Mouse (Mus musculus): ENCODE measurements at regions not wholly inside any gene's neighbourhood (a gene's known extent, or its start where the extent isn't known, plus 50 kb on each side); places are given as distances from the start of the nearest gene placed in this dataset.

DNA sequence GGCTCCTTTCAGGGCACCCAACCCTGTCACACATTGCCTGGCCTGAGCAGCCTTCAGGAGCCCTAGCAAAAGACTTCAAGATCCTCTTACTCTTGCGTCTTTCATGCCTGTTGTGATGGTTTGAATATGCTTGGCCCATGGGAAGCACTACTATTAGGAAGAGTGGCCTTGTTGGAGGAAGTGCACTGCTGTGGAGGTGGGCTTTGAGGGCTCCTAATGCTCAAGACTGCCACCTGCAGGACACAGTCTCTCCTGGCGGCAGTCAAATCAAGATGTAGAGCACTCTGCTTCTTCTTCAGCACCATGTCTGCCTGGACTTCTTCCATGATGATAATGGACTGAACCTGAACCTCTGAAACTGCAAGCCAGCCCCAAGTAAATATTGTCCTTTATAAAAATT, 73.0 kb downstream of the Tsen15 start:
- DNase-seq (ENCODE audit: low read depth, low spot score): no peak

DNA sequence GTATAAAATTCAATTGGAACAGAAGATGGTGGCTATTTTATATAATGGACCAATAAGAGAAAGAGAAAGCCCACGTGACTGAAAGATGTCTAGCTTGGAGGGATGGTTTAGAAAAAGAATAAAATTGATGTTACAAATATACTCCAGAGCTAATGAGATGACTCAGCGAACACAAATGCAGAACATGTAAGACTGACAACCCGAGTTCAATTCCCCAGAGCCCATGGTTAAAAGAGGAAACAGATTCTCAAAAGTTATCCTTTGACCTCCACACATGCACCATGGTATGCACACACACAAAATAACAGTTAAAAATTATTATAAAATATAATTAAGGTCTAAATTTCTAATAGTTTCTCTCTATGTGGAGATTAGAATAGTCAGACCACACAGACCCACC, 81.0 kb downstream of the Tsen15 start:
- DNase-seq (ENCODE audit: low read depth, low spot score): no peak

DNA sequence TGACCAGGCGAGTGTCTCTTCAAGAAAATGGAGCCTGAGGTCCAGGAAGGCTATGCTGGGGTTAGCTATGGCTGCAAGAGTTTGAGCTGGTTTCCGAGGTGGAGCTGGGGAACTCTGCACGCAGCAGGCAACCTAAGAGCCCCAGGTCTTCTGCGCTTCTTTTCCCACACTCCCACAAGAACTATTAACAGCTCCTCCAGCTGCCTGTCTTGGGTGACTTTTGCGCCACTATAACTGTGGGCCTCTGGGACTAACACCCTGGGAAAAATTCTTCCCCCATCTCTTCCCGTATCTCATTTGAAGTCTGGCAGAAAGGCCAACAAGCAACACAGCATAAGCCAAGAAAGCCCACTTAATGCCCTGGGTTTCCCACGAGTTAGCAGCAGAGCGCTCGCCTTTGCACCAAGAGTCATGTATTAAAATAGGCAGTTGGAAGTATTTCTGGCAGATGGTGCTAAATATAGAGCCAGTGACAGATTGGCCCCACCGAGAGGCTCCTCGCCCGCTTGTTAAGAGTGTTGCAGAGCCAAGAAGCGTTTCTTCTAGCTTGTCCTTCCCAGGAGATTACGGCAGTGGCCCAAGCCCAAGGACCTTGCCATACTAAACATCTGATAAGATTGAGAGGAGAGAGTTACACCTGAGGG, 81.9 kb downstream of the Tsen15 start:
- peak; percentile 68 for DNase-seq (ENCODE audit: low read depth, low spot score)

DNA sequence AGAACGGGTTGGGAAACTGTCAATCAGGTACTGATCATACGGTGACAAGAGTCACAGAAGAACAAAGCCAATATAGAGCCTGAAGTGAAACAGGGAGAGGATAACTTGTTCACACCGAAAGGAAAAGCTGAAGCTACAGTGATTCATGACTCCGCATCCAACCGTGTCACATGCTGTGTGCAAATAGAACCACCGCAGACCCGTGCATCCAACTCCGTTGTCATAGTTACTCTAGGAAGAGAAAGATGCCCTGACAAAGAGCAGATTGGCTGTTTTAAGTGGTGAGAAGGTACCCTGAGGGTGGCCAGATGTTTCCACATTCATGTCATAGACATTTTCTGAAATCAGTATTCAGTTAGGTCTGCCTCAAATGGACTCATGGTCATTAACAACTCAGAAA, 85.1 kb downstream of the Tsen15 start:
- no peak for DNase-seq (ENCODE audit: low read depth, low spot score)

DNA sequence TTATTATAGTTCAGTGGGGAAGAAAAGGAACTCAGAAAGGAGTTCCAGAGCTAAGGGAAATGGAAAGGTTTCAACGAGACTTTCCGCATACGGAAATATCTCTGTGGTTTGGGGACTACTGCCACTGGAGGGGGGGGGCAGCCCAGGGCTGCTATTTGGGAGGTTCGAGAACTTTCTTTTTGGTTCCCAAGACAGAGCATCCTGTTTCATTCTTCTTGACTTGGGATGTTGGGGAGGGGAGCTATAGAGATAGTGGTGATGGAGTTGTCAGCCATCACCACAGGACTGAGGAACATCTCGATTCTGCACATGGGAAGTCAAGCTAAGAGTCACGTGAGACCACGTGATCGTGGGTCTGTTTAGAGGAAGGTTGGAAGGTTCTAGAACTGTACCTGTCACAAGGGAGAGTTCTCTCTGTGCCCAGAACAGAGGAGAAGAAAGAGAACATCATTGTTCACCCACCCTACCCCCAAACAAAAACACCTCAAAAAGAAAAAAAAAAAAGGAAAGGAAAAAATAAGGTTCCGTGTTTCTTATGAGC, 94.2 kb downstream of the Tsen15 start:
- no peak for DNase-seq (ENCODE audit: low read depth, low spot score)

DNA sequence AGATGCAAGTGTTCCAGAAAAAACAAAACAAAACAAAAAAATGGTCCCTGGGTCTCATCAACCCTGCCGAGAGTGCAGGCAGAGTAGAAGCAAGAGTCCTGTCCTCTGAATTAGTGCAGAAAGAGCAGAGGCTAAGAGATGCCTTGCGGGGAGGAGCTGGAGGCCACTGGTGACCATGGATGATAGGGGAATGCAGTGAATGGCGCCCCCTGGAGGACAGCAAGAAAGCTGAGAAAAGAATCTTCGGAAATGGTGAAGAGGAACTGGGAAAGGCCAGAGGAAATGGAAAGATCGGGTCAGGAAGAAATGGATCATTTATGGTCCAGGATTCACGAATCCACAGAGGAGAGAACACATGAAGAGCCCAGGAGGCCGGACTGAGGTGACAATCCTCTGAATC, 95.7 kb downstream of the Tsen15 start:
- peak; percentile 68 for DNase-seq (ENCODE audit: low read depth, low spot score)

DNA sequence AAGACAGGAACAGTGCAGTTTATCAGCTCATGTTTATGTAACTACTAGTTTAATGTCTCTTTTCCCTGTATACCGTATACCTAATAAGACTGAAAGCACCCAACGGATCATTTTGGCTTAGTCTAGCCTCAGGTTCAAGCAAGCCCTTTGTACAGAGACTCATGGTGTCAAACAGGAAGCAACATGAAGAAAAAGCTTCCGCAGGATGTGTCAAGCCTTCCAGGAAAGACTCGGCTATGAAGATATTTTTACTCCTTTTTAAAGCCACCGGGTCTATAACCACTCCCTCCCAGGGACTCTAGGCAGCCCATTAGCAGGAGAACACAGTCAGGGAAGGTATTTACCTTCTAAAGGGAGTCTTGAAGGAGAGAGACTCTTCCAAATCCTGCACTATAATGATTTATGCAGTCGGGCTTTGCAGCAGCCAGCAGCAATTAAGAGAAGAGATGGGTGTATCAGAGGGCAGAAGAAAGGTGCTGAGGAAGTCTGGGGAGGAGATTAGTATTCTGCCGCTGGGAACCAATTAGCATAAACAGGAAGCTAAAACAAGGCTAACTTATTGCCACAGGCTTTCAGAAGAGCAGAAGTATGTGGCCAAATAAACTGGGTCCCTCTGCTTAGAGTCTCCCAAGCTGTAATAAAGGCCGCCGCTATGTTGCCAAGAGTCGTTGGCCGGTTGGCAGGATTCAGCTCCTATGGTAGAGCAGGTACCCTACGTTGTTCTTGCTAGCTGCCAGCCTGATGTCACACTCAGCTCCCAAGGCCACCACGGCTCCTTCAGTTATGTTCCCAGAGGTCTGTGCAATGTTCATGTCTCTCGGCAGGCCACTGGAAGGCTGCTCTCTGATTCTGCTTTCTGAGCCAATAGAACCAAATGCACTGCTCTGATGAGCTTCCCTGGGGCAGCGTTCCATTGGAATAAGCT, 98.7 kb downstream of the Tsen15 start:
- no peak for DNase-seq (ENCODE audit: low read depth, low spot score)

DNA sequence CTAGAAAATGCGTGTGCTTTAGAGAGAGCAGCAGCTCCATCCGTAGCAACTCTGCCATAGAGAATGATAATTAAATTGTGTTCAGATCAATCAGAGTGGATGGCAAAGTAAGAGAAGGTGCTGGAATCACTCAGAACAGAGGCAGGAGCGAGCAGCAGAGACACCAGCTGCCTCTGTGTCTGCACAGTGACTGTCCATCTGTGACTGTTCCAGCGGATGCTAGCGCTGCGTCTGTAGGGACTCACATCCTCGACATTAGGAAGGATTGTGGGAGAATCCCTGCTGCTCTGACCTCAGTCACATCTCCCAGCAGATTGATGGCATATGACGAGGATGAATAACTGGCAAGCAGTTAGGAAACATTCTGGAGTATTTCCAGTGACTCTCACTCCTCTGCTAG, 99.8 kb downstream of the Tsen15 start:
- DNase-seq (ENCODE audit: low read depth, low spot score): no peak

DNA sequence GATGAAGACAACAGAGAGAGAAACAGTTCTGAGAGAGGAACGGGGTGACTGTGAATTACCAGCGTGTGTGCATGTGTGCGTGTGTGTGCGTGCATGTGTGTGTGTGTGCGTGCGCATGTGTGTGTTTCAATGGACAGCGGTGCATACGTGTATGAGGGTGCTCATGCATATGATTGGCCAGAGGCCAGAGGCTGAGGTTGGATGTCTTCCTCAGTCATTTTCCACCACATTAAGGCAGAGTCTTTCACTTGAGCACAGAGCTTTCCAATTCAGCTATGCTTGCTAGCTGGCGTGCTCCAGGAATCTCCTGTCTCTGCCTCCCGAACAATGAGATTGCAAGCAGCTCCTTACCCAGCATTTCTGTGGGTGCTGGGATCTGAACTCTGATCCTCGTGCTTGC, 104.4 kb downstream of the Tsen15 start:
- DNase-seq (ENCODE audit: low read depth, low spot score): no peak

DNA sequence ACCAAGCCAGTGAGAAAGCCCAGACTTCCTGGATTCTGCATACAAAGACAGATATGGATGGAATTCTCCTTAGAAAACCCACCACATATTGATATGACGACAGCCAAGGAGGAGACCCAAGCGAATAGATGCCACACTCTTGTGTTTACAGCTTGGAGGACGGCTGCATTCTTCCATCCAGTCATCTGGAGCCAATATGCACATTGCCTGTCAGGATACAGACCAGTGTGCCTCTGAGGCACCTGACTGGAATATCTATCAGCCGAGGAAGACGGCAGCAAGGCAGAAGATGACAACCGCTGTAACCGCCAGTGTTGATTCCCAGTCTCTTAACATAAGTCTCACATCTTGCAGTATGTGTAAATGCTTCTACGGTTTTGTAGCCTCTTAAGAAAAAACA, 105.3 kb downstream of the Tsen15 start:
- no peak for DNase-seq (ENCODE audit: low read depth, low spot score)

DNA sequence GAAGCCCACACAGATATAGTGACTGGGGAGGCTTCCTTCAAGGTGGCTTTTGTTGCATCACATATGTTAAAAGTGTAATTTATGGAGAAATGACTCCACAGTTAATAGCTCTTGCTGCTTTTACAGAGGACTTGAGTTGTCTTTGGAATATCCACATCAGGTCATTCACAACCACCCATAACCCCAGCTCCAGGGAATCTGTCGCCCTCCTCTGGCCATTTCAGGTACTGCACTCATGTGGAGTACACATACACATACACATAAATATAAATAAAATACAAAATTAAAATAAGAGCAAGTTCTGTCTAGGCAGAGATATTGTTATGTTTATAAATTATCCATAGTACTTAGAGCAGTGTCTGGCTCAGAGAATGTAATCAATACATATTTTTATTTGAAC, 106.5 kb downstream of the Tsen15 start:
- DNase-seq (ENCODE audit: low read depth, low spot score): no peak

DNA sequence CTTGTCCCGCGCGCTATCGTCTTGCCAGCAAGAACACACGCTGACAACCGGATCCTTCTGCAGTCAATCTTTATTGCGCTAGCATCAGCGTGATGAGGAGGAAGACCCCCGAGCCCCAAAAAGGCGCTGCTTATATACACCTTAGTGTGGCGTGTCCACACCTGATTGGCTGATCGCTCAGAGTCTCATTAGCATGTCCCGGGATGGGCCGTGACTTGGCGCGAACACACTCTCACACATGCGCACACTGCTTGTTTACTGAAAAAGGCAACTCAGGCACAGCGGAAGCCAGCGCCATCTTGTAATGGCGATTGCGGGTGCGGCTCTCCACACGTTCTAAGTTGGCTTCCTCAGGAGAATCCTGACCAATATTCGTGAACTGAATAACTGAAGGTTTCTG, 111.5 kb downstream of the Tsen15 start:
- DNase-seq (ENCODE audit: low read depth, low spot score): no peak

DNA sequence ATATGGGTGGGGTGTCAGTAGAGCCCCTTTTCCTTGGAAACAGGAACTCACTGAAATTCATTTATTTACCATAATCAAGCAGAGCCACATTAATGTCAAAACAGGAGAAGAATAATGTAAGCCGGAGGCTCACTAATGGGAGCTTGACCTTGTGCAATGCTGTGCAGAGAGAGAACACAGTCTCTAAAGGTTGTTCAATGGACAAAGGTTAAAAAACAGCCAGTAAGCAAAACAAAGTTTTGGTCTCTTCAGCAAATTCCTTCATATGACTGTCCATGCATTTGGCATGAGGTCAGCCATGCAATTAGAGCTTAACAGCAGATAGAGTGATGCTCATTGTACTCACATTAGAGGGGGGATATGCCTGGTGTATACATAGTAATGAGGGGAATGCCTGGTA, 113.1 kb downstream of the Tsen15 start:
- DNase-seq (ENCODE audit: low read depth, low spot score): no peak

DNA sequence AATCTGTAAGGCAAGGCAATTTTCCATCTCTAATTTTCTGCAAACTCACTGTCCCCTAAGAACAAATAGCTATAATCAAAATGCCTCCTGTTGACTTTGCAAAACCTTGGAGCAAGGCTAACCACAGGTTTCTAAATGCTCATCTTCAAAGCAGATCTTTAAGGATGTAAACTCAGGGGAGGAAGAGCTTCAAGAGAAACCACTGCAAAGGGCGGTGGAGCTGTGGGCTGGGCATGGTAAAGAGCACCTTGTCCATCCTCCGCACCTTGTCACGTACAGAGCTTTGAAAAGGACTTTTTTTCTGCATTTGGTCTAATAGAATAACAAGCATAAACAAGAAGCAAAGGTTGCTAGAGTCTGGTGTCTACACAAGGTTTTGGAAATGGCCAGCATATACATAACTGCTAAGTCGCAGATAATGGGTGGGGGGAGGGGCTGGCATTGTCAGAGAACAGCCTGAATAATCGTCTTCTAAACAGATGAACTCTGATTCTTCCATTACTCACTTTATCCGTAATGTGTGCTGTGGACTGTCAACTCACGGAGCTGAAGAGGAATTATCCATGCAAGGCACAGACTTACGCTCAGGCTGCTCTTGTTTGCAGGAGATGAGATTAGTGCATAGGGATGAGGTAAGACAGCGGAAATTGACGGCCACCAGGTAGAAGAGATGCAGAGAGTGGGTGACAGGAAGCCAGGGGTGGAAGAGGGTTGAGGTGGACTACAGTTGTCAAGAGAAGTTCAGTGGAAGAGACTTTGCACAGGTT, 116.4 kb downstream of the Tsen15 start:
- no peak for DNase-seq (ENCODE audit: low read depth, low spot score)

DNA sequence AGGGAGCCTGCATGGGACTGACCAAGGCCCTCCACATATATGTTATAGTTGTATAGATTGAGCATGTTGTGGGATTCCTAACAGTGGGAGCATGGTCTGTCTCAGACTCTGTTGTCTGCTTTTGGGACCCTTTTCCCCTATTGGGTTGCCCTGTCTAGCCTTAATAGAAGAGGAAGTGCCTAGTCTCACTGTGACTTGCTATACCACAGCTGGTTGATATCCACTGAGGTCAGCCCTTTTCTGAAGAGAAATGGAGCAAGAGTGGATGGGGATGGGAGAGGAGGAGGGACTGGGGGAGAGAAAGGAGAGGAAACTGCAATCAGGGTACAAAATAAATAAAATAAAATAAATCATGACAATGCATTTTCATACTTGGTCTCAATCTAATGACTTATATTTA, 120.1 kb downstream of the Tsen15 start:
- no peak for DNase-seq (ENCODE audit: low read depth, low spot score)

DNA sequence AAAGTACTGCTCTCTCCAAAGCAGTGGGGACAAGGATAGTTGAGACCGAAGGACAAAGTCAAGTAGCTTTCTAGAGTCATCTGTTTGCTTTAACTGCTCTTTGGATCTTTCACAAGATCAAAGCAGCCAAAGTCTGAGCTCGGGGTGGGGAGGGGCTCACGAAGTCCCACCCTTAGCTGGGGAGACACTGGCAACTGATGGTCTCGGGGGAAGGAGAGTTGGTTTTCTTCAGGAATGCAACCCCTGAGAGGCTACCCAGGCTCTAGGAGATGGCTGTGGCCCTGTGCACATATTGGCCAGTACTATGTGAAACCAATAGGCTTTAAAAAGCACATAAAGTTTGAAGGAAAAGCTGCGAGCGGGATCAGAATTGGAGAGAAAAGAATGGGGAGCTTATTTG, 121.5 kb downstream of the Tsen15 start:
- no peak for DNase-seq (ENCODE audit: low read depth, low spot score)

DNA sequence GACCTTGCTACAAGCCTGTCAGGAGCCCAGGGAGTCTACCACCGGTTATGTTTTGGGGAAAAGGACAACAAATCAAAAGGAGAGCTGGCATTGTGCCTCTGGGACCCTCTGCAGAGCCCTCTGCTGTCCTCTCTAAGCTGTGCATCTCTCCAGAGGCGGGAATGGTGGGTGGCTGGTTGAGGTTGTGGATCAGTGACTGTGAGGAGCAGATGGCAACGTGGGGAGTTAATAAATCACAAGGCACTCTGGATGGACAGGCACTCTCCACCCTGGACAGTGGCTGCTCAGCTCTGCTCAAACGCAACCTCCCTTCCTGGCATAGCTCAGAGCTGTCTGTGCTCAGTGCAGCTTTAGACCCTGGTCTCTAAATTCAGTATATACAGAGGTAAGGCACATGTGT, 125.0 kb downstream of the Tsen15 start:
- DNase-seq (ENCODE audit: low read depth, low spot score): no peak

DNA sequence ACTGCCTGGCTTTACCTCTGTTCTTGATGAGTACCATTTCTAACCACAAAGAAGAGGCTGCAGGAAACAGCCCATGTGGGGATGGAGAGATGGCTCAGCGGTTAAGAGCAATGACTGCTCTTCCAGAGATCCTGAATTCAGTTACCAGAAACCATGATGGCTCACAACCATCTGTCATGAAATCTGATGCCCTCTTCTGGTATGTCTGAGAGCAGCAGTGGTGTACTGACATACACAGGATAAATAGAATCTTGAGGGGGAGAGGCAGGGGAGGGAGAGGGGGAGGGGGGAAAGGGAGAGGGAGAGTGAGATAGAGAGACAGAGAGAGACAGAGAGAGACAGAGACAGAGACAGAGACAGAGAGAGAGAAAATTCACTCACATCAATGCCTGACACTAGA, 125.5 kb downstream of the Tsen15 start:
- no peak for DNase-seq (ENCODE audit: low read depth, low spot score)

DNA sequence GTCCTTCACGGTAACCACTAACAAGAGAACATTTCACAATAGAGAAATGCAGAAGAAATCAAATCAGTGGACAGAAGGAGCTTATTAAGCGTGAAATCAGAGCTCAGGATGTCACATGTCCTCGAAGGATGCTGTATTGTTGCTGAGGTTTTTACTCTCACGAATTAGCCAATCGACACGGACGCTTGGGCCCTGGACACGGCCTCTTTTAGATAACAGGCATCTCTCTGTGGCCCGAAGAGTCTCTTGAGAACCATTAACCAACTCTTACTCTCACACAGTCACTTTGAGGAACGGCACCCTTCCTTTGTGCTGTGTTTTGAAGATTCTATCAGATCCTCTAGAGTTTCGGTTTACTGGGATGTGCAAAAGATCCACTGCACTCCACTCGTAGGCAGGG, 128.2 kb downstream of the Tsen15 start:
- no peak for DNase-seq (ENCODE audit: low read depth, low spot score)

DNA sequence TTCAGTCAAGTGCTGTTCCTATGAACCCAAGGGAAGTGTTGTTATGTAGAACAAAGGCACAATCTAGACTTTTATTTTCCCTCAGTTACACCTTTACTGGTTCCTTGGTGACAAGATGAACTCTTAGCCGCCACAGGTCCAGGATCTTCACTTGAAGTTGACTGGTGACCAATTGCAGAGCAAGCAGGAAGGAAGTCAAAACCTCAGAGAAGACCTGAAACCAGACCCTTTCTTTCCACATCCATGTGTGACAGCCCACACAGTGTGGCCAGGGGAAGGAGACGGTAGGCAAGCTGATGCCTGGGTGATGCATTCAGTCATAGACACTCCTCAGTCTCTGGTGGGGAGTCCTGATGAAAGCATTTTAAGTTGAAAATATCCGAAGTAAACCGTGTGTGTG, 132.6 kb downstream of the Tsen15 start:
- DNase-seq (ENCODE audit: low read depth, low spot score): no peak

DNA sequence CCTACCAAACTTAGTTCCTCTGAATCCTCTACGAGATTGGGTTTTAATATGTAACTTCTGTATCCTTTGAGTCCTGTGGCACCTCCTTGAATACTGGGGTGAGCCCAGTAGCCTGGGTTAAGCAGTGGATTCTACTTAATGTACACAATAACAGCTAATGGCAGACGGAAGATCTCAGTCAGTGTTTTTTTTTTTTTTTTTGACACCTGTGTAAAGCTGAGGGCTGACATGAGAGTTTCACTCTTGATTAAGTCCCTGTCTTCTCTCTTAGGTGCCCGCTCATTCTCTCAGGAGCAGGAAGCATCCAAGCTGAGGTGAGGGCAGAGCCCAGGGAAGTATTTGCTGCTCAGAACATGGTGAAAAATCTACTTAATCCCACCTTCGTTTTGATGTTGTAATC, 133.0 kb downstream of the Tsen15 start:
- no peak for DNase-seq (ENCODE audit: low read depth, low spot score)

DNA sequence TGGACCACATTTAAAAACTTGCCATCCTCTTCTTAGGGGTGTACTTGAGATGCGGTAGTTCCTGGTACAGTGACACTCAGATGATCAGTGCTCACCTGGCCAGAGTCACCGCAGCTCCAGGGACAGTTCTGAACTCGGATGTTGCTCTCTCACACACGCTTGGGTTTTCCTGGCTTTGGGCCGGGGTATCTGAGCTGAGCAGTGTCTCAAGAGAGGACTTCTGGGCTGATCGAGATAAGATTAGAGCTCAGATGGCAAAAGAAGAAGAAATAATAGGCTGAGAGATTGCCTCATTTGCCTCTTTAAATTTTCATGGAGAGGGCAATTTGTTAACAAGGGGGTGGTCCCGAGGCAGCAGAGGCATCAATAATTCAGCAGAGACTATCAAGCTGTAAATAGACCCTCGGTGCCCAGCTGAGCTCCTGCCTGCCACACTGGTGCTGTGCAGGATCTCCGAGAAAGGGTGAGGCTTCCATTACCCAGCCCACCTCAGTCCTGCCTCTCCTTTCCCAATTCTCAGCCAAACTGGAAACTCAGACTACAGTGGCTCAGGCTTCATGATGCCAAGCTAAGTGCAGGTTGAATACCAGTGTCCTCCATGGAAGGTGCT, 133.7 kb downstream of the Tsen15 start:
- no peak for DNase-seq (ENCODE audit: low read depth, low spot score)
